Mouse (Mus musculus) erythroblast, adult 5-6 weeks (primary cell): ENCODE measurements around the gene Syngr1. TPM values are rescaled to one million over a fixed set of nuclear protein-coding genes. Genes with fewer than 3 reads are reported as not detected.

Experiments used
- ATAC-seq: replicated peaks from 2 replicates; pipeline ENCODE4 v1.8.0; 2016; ENCODE audit warnings: moderate number of reproducible peaks, mild to moderate bottlenecking, moderate TSS enrichment, inconsistent platforms; ENCODE audit not compliant: poor library complexity, low FRiP score, severe bottlenecking
- total RNA-seq, 2 experiments: library from RNA; stranded (forward) in 1 of 2; stranded (reverse) in 1 of 2; fragments of 150-400 nt in 1 of 2; fragments of 200-764, 138-1000 nt in 1 of 2; gene quantifications; 2 replicates each; pipeline versions ENCODE4 v1.2.3 to v1.2.4; 2015 to 2017; ENCODE audit warnings: low replicate concordance in 2 of 2

Gene Syngr1
- total RNA-seq, 2 experiments from 2014 or later, result 5.8 to 7.1 TPM

DNA sequence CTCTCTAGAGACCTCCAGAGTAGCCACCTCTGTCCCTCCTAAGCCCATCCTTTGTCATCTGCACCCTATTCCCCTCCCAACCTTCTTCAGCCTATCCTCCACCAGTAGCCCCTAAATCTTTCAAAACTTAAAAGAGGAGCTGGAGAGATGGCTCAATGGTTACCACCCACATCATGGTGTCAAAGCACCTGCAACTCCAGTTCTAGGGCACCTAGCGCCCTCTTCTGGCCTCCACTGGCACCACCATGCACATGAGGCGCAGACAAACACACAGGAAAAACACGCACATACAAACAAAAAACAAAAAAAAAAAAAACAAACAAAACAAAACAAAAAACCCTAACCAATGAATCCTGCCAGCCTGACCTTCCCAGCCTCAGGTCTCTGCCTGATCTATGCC lies 24.6 kb upstream of the Syngr1 start:
- 0 out of 2 replicates have a peak, but pooled peaks have one; percentile 29 for ATAC-seq

DNA sequence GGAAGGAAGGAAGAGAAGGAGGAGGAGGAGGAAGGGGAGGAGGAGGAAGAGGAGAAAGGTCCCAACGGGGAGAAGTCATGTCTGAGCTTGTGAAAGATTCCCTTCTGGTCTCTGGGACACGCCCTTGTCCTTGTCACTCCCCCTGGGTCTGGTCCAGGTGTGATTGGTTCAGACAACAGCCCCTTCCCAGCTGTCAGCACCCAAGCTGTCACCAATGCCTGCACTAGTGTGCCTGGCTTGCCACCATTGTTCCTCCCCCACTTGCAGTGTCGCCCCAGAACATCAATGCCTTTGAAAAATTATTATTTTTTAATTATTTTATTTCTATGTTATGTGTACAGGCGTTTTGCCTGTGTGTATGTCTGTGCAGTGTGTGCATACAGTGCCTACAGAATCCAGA lies 22.0 kb upstream of the Syngr1 start:
- no peak for ATAC-seq

- no peak for ATAC-seq
Measured at GRCm38 (mm10) chr15:80070095-80070644, 21.0 kb upstream of the Syngr1 start.

GRCm38 (mm10) chr15:80071951-80072437 lies 19.1 kb upstream of the Syngr1 start:
- ATAC-seq, result no peak

DNA sequence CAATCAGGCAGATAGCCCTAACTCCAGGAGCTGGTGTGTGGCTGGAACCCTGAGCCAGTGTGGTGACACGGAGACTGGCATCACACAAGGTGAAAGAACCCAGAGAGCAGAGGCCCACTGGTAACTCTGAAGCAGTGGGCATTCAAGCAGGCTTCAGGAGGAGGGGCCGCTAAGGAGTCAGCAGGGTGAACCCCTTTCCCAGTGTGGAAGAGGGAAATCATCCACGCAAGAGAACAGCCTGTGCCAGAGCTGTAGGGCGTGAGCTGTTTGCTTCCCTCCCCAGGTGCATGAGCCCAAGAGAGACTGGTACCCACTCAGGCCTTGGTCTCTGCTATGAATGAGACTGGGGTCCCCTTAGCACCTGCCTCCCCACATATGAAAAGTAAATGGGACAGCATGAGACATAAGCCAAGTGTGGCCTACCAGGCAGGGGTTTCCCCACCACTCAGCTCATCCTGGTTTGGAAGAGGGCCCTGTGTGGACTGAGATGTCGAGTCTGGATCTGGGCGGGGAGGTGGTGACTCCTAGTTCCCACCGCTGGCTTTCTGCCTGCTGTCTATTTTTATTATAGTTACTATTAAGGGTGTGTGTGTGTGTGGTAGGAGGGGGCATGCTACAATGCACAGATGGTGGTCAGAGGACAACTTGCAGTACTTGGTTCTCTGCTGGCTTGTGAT lies 18.4 kb upstream of the Syngr1 start:
- no peak for ATAC-seq

DNA sequence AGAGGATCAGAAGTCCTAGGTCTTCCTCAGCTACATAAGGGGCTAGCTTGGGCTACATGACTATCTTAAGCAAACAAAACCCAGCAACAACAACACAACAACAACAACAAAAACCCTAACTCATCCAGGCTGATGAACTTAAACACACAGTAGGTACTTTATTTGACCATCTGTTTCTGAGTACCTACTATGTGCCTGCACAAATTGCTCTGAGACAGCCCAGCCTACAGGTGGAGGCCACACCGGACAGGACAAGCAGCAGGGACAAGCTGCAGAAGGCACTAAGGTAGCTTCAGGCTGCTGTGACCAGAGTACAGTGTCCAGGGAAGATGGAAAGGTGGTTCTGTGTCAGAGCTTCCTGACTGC lies 17.9 kb upstream of the Syngr1 start:
- ATAC-seq, result no peak

GRCm38 (mm10) chr15:80074663-80075373 lies 16.3 kb upstream of the Syngr1 start:
- no peak for ATAC-seq

DNA sequence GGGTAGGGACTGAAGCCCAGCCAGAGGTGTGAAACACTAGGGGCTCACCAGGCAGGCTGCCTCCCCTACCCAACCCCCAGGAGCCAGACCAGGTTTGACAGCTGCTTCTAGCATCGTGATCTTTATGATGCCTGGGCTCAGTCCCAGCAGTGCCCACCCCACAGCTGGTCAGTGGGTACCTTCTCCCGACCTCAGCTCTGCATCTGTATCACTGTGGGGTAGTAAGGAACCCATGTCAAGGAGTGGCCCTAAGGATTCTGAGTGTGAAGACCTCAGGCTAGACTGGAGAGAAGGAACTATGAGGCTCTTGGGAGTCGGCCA lies 15.8 kb upstream of the Syngr1 start:
- no peak for ATAC-seq

- no peak for ATAC-seq
Measured at GRCm38 (mm10) chr15:80075733-80076337, 15.3 kb upstream of the Syngr1 start.

DNA sequence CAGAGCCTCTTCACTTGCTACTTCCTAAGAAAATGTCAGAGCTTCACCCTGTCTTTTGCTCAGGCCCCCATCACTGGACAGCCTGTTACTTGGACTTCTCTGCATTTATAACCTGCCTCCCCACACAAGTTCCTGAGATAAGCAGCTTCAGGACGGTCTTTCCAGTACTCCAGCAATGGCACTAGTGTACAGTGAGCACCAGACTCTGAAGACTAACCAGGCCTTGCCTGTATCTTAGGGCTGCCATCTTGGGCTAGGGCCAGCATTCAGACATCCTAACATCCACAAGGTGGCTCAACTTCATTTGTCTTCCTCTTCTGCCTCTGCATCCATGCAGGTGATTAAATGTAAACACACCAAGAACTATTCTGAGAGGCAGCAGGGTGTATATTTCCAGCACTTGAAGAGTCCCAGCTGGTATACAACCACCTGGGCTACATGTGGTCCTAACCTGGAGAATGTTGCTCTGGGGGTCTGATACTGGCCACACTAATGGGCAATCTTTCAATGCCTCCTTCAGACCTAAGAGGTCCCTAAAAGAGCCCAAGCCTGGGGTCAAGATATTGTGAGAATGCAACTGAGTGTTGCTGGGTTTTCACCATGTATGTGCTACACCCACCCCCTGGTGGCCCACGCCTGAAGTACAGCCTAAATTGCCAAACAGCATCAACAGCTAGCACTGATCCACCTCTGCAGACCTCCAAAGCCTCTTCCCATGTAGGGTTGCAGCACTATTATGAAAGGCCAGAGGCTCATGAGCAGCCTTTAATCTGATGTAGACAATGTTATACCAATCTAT lies 14.6 kb upstream of the Syngr1 start:
- ATAC-seq, result peak; percentile 75

- no peak for ATAC-seq
Measured at GRCm38 (mm10) chr15:80078058-80078814, 12.9 kb upstream of the Syngr1 start.

DNA sequence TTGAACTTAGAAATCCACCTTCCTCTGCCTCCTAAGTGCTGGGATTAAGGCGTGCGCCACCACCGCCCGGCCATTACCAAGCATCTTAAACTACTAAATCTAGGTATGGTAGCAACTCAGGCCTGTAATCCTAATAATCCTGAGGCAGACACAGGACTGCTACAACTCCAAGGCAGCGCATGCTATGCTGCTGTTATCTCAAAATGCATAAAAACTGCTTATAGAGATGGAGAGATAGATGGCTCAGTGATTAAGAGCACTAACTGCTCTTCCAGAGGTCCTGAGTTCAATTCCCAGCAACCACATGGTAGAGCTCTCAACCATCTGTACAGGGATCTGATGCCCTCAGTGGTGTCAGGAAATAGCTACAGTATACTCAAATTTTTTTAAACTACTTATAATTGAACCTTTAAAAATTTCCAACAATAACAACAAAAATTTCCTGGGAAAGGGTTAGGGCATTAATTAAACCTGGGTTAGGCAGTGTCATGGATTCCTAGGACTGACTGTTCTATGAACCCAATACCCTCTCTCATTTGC lies 11.9 kb upstream of the Syngr1 start:
- ATAC-seq, result no peak

GRCm38 (mm10) chr15:80079954-80080353 lies 11.2 kb upstream of the Syngr1 start:
- no peak for ATAC-seq

DNA sequence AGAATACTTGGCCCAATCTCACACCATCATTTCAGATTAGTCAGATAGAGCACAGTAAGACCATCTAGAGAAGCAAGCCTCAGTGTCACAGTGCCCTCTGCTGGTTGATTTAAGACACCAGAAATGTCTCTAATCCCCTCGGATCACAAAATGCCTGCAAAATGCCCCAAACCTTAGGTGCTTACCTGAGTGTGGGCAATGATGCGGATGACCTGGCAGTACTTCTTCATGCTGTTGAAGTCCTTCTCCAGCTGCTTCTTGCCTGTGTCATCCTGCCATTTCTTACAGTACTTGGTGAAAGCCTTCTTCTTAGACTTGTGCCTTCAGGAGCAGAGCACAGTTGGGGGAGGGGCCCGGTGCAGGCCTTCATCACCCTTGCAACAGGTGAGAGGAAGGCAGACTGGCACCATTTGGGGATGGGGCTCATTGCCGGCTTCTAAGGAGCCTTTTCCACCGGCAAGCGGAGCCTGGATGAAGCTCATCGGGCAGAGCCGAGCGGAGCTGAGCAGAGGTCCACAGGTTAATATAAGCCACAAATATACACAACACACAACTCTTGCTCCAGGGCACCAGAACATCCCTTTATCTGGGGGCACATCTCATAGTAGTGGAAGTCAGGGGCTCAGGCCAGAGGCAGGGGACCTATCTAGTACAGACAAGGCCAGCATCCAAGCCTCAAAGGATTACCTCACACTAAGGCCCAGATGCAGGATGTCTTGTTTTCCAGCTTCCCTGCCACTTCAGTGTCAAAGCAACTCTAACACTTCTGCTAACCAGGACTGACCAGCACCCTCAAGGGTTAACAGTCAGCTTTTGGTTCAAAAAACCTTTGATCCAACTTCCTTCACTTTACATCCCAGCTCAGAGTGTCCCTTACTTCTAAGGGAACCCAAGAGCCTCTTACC lies 10.2 kb upstream of the Syngr1 start:
- no peak for ATAC-seq

DNA sequence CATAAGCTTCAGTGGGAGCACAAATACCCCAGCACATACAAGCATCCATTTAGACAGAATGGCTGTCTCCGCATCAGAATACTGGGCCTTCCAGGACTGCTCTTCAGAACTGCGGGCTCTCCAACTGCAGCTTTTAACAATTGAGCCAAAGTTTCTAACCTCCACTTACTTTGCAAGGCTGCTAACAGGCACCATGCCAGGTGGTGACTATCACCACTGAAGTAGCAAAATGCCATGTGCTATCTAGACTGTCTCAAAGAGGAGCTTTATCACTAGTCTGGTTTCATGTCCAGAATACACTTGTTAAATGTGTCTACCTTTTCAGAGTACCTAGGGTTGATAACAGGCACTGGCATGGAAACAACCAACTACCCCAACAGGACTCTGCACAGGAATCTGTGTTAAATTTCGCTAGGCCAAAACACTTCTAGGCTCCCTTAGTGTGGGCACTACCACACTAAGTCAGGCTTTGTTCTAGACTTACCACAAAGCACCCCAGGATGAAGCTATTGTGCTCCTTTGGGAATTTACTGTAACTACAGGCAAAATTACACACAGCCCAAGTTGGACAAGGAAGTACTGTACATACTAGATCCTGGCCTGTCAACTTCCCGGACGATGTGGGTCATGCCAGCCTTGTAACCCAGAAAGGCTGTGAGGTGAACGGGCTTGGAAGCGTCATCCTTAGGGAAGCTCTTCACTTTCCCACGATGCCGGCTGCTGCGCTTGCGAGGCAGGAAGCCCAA lies 9.2 kb upstream of the Syngr1 start:
- ATAC-seq, result no peak

- peak; percentile 40; the same call in 1 of the 2 replicates for ATAC-seq
Measured at GRCm38 (mm10) chr15:80082661-80083275, 8.4 kb upstream of the Syngr1 start.

GRCm38 (mm10) chr15:80083276-80083731 lies 7.8 kb upstream of the Syngr1 start:
- peak; percentile 86 for ATAC-seq
